Mouse (Mus musculus): ENCODE measurements around the gene Itpkb.

DNA sequence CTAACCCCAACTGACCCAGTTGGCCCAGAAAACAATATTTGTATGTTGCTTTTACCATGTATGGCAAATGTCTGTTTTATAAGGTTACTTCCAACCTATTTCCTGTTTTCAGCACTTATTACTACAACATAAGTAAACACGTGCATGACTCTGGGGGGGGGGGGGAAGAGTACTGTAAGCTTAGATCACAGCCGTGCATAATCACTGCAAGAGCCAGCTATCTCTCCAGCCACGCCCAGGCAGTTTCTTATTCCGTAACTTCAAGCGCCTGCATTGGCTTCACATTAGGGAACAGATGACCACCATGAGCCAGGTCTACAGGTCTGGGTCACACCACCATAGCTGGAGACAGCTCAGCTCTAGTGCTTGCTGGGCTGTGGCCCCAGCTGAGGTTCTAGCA, 99.5 kb downstream of the Itpkb start:
- TF ChIP-seq CTCF (IDR thresholded peaks at IDR 0.05; ENCODE audit: low read depth) (no peak), EP300 (IDR thresholded peaks at IDR 0.05; ENCODE audit: low read depth) (no peak)
